Mouse (Mus musculus) lung, adult 2 months (tissue): ENCODE results near the gene Gm3159.
"Not testable (repeated sequence)": the region's sequence is repeated elsewhere in the genome, so short reads cannot be mapped to it uniquely, and the experiment has no call there.

Experiments used
- CTCF ChIP-seq: fragments of 200-500 bp; IDR thresholded peaks from 2 replicates; pipeline ENCODE4 v1.5.1; 2011; ENCODE audit warnings: mild to moderate bottlenecking, low read length, control low read depth; ENCODE audit not compliant: insufficient read depth
- POLR2A ChIP-seq: fragments of 200-500 bp; IDR thresholded peaks from 2 replicates; pipeline ENCODE4 v1.6.1; 2011; ENCODE audit warnings: low read depth, mild to moderate bottlenecking, control low read depth, low read length, borderline replicate concordance; ENCODE audit errors: extremely low read depth

DNA sequence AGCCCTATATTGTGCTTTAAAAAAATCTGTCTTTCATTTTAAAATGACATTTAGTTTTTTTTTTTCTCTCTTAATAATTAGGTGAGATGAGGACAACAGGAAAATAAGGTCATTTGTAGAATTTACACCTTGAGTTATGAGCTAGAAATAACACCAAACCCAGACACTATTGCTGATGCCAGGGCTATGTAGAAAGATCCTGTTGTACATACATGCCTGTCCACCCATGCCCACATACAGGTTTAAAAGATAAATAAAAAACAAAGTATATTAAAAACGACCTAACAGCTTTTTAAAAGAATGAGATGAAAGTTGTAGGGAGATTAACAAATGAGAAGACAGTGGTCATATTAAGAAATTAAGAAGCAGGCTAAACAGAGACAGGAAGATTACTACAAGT is 12.6 kb downstream of the Gm3159 start:
- TF ChIP-seq CTCF, POLR2A: not testable (repeated sequence)
